Mouse (Mus musculus) ES-CJ7 (cell line): ENCODE data around the gene Morn3.
"Not testable (repeated sequence)": the region's sequence is repeated elsewhere in the genome, so short reads cannot be mapped to it uniquely, and the experiment has no call there.

Experiments used
- DNase-seq: peaks from one replicate; pipeline ENCODE4 v3.0.0; 2011; ENCODE audit warnings: low read depth, low spot score

Morn3 gene

DNA sequence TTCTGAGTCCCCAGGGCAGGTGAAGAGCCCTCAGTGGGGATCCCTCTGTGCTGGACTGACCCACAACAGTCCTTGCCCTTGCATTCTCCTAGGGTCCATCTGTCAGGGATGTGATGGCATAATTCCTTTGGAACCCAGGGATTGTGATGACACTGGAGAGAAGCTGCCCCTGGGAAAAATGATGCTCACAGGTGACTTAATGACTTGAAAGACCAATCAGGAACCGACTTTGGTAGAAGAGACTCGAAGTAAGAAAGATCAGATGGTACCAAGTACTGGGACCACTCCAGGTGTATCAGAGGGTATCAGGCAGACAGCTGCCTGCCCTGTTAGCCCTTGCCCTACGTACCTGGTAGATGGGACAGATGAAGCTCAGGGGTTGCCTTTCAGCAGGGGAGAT is at the start of gene Morn3:
Gene Morn3 (minus strand): TSS at position 101 of the 400 bp plus-strand sequence.
- DNase-seq = no peak

DNA sequence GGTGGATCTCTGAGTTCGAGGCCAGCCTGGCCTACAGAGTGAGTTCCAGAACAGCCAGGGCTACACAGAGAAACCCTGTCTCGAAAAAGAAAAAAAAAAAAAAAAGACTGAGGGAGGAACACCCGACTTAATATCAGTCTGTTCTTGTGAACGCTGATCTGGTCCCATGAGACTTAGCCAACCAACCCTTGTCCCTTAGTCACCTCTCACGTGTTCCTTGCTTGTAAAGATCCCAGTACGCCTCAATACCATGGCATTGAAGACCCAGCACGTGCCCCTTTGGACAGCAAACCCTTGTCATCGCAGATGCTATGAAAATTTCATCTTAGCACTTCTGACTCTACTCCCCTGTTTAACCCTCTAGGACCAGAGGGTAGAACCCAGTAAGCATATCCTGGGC is 49.5 kb upstream of the Morn3 start:
- no peak for DNase-seq

DNA sequence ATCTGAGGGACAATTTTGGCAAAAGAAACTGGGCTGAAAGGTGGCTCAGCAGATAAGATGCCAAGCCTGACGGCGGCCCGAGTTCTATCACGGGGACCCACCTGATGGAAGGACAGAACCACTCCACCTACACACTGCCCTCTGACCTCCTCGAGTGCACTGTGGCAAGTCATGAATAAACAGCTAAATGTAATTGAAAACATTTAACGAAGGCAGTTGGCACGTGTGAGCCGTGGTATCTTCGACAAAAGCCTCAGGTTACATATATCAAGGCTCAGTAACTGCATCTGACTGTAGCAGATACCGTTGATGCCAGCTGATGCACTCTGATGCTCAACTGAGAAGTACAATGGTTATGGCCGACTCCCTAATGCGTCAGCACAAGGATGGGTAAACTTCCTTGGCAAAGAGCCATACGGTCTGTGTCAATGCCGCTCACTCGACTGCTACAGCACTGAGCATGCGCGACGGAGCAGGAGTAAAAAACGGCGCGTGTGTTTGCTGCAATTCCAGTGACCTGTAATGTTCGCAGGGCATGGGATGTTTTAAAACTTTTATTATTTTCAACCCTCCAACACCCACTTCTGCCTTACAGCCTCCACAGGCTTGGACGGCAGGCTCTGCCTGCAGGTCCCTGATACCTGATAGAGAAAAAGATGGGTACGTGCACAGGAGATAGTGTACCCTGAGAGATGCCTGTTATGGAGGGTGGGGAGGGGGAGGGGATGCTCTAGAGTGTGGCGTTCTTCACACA is 47.6 kb upstream of the Morn3 start:
- DNase-seq = no peak

DNA sequence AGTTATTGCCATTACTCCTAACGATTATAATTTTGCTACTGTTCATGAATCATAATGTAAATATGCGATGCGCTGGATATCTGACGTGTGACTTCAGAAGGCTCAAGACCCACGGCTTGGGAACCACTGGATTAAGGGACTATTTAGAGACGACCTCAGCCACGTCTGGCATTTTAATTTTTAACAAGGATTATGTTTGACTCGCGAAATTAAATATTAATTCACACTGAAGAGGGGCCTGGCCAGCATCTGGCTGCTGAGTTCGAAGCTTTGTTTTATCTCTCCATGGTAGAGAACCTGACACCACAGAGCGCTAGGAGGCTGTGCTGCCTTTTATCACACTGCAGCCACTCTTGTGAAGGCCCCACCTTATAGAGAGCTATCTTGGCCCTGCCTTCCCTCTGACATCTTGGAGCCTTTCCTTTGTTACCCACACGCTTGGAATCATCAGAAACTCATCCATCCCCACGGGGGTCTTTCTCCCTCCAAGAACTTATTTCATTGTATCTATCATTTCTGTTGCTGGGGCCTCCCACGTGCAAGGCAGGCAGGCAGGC is 46.3 kb upstream of the Morn3 start:
- no peak for DNase-seq

DNA sequence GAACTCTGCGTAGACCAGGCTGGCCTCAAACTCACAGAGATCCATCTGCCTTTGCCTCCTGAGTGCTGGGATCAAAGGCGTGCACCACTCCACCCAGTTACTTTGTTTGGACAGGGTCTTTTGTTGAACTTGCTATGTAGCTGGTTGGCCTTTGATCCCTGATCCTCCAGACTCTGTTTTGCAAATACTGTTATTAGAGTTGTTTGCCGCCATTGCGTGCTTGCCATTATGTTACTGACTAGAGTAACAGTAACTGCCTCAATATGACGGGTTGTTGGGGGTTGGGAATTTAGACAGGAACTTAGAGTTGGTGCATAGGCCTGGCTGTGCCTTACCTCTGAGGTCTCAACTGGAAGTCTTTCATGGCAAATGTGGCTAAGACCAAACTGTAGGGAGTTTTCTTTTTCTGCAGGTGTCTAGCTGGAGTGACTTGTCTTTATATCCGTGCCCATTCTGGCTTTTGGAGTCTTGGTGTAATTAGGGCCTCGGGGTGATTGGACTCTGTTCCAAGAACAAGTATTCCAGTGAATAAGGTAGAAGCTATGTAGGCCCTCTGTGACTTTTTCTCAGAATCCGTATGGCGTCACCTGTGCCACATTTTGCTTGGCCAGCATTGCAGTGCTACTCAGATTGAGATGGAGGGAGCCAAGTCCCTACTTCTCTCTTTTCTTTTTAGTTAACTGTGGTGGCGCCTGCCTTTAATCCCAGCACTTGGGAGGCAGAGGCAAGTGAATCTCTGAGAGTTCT is 43.9 kb upstream of the Morn3 start:
- DNase-seq = peak; percentile 64

DNA sequence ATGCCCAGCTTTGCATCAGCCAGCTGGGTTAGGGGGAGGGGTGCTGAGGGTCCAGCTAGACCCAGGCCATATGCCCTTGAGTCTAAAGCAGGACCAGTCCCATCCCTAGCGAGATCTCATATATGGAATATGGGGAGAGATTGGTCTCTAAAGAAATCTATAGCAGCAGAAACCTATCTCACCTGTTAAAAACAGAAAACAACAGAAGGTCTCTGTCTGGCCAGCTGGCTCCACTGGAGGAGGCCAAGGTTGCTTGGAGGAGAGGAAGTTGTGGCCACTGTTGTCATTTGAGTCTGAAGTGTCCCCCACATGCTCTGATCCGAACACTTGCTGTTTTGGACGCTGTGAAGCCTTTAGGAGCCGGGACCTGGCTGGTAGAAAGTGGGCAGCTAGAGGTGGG is 42.0 kb upstream of the Morn3 start:
- DNase-seq = no peak

DNA sequence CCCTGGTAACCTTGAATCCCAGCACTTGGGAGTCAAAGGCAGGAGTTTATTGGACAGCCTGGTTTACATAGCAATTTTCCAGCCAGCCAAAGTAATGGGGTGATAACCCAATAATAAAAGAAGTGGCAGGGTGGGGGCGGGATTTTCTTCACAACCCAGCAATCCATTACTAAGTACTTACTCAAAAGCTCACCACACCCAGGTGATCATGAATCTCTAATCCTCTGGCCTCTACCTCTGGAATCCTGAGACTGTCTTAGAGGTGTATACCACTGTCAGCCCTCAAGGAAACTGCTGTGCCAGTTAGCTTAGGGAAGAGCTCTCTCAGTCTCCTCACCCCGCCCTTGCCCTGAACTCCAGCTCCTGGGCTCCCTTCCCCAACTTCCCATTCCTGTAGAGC is 39.7 kb upstream of the Morn3 start:
- DNase-seq = peak; percentile 81

DNA sequence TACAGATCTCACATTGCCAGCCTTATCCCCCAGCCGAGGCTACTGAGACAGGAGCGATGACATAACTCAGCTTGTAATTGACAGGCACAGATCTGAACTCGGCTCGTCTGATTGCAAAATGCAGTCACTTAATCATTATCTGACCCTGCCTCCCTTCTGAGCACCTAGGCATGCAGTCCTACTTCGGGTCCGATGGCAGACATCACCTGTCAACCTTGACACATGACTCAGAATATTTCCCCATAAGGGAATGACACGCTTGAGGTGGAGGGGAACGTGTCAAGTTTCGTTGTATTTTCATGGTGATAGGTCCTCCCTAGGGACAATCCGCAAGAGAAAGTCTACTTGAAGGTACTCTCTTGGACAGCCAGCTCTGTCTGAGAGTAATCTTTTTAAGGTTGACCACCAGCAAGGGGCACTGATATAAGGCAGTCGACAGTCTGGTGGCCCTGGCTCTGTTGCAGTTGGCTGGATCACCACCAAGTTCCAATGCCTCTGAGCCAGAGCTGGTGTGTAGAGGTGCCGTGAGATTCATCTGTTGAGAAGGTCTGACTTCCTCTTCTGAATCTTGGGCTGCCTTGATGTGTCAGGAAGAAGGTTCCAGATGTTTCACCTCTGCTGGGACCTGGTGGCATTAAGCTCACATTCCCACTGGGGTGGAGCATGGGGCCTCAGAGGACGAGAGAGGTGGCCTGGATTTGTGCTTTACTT is 36.7 kb upstream of the Morn3 start:
- DNase-seq = no peak

DNA sequence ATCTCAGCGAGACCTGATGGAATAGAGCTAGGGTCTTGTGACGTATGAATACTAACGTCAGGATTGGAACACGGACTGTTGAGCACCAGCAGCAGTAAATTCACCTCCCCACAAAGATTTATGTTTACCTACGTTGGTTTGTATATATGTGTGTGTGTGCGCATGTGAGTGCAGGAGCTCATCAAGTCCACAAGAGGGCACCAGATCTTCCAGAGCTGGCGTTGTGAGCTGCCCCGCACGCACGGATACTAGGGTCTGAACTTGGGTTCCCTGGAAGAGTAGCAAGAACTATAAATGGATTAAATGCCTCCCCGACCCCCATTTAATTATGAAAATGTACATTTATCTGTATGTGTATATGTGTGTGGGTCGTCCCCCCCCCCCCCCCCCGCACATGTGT is 33.7 kb upstream of the Morn3 start:
- peak; percentile 56 for DNase-seq

DNA sequence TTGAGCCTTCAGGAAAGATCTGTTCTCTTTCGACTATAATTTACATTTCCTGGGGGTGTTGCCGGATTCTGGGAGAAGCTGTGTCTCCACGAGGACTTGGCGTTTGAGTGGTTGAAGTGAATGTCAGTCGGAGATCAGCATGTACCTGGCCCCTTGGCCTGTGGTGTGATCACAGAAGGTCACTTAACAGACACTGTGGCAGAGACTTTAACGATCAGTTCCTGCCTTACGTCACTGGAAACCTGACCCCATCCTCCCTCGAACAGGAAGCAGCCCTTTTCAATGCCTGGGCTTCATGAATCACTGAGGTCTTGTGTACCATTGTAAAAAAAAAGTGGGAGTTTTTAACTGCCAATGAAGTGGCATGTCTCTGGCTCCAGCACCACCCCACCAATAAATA is 33.2 kb upstream of the Morn3 start:
- no peak for DNase-seq

DNA sequence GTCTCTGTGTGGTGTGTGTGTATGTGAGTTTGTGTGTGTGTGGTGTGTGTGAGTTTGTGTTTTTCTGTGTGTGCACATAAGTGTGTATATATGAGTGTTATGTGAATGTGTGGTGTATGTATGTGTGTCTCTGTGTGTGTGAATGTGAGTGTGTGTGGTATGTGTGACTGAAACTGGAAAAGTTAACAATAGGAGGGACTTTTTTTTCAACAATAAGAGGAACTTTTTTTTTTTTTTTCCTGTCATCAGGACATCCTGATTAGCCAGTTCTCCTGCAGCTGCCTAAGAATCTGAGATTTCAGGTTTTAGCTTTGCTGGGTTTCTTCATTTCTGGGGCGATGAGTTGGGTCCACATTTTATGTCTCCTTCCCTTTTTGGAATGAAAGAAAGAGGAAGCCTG is 32.8 kb upstream of the Morn3 start:
- DNase-seq = no peak

DNA sequence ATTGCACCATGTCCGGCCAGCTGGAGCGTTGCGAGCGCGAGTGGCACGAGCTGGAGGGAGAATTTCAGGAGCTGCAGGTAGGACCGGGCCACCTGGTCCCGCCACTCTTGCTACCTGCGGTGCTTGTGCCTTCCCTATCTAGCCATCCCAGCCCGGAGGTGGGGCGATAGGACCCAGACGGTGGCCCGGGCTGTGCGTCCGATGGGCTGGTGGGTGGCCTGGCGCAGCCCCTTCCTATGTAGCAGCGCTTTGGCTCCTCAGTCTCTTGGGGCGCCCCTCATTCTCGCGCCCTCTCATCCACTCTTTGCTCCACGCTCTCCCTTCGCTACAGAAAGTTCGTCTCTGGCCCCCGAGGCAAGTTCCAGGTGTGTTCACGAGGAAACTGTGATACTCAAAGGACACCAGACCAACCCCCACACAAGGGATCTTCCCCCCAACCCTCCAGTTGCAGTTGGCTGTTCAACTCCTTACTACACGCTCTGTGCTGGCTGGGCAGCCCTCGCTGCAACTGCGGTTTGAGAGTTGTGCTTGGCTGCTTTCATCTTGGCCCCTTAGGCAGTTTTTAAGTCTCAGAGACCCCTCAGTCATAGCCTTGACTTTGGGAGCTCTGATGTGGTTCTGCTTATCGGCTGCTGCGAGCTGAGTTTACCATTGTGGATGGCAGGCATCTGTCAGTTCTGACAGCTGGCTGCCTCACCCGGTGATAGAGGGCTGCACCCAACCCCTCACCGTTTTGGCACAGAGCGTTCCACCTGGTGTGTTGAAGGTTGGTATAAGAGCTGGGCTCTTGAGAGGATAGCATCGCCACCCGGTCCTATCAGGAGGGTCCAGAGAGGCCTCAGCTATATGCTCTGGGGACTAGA is 29.8 kb upstream of the Morn3 start:
- no peak for DNase-seq

DNA sequence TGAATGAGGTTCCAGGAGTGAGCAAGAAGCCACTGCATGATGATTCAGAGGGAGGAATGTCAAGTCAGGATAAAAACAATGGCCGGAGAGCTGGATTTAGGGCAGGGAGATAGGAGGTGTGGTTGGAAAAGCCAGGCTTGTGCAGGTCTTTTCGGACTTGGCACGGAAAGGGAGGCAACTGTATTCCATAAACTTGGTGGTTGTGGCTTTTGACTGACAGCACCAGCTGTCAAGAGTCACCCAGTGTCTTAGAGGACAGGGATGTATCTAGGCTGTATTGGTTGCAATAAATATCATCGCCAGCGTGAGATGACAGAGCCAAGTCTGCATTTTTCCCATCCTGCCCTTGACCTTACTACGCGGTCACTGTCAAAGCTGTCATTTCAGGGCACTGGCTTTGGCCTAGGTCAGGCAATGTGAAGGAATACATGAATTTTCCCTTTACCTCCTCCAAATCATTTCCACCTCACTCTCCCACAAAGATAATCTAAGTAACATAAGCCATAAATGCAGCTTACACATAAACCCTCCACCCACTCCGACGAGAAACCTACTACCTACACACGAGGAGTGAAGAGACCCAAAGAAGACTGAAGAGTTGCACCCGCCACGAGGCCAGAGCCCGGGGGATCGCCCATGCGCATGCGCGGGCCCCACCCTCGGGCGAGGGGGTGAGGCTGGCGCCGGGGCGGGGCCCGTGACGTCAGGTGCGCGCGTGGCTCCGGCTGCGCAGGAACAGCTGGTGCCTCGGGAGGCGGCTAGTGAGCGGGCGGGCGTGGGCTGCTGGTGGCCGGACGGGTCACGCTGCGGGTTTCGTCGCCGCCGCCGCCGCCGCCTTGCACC is 29.0 kb upstream of the Morn3 start:
- DNase-seq = peak; percentile 88

DNA sequence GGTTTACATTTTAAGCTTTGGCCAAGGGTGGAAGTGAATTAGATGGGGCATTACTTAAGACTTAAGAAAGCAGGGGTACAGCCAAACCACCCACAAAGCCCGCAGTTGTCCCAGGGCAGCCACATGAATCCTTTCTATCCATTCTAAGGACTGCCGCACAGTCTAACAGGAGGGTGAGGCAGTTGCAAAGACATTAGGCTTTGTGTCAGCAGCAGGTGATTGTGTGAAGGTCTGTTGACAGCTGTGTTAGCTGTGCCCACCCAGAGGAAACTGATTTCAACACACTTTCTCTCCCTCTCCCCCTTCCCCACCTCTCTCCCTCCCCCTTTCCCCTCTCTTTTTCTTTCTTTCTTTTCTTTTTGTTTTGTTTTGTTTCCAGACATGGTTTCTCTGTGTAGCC is 21.9 kb upstream of the Morn3 start:
- DNase-seq = no peak

DNA sequence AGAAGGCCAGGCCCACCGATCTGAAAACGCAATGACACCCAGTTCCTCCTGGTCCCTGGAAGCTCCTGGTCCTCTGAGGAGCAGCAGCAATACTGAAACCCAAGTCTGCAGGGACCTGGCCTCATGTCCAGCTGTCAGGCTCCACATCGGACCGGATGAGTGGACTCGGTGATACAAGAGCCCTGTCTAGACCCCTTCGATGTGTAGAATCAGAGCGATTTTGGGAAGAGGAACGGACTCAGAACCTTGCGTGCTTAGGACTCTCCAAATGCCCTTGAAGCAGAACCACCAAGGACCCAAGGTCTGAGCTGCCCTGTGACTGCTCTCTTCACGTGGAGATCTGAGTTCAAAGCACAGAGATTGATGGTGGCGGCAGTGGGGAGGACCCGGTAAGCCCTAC is 21.3 kb upstream of the Morn3 start, which contains the start of gene Tmem120b:
Gene Tmem120b (plus strand): TSS at position 301 of the 400 bp plus-strand sequence.
- DNase-seq = no peak

DNA sequence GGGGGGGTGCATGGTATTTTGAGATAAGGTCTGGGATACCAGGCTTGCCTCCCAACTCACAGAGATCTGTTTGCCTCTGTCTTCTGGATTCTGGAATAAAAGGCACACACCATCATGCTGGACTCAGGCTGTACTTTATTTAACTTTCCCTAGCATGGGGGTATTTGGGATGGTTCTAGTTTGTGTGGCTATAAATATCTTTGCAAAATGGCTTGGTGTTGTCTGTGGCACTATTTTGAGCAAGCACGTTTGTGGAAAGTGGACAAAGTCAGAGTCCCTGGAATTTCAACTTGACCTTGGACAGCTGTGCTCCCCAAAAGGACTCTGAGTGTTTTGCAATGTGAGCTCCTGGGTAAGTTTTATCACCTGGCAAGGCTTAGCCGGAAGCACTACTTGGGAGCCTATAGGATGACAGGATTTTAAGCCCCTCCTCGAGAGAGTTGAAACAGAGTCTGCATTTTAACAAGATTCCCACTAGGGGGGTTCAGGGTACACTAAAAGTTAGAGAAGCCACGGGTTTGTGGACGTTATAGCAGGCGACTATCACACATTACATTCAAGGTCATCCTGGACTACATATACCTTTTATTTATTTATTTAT is 20.7 kb upstream of the Morn3 start:
- peak; percentile 87 for DNase-seq

DNA sequence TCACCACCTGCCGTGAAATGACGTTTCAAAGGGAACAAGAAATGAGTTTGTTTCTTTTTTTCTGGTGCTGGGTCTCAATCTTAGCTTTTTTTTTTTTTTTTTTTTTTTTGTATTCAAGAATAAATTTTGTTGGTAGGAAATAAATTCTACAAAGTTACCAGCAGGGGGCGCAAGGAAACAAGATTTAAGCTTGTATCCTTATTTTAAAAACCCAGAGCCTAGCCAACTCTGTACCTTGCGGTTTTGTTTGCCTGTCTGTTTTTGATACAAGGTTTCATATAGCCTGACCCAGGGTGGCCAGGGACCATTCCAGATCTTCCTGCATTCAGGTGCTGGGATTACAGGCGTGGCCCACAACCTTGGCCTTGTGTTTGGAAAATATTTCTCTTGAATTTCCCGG is 17.4 kb upstream of the Morn3 start:
- peak; percentile 85 for DNase-seq

DNA sequence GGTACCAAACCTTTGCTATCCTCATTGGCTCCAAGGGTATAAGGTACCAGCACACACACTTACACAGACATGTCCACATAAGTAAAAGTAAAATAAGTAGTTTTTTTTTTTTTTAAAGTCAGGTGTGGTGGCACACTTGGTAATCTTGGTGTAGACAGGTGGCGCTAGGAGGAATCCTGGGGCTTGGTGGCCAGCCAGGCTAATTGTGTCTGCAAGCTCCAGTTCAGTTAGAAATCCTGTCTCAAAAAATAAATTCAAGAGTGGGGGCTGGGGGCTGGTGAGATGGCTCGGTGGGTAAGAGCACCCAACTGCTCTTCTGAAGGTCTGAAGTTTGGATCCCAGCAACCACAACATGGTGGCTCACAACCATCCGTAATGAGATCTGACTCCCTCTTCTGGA is 16.3 kb upstream of the Morn3 start:
- DNase-seq = no peak

DNA sequence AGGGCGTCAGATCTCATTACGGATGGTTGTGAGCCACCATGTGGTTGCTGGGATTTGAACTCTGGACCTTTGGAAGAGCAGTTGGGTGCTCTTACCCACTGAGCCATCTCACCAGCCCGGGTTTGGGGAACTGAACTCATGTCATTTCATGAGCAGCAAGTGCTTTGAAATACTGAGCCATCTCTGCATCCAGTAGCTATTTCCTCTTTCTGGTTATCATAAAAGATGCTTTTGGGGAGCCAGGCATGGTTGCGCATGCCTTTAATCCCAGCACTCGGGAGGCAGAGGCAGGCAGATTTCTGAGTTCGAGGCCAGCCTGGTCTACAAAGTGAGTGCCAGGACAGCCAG is 14.6 kb upstream of the Morn3 start:
- DNase-seq = not testable (repeated sequence)
